ENCODE assay signal across 15 mouse cellular contexts in the genomic region with DNA sequence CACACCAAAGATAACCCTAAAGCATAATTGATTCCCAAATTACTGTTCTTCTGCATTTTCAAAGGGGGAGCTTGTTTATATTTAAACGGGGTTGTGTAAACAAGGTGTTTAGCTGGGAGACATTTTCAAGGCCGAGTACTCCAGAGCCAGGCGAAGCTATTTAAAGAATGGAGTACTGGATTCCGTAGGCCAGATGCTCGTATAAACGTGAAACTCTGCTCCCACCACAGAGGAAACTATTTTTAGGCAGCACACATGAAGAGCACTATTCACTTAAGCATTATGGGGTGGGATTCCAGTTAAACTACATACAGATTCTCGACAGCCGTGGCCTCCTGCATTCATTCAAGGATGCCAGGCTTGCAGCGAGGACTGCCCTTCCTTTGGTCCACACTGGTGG. TPM values are rescaled to one million over a fixed set of nuclear protein-coding genes. Genes with fewer than 3 reads are reported as not detected.
DNase-seq lines count a peak whose midpoint lies in the region; ATAC-seq and TF ChIP-seq lines count a peak whose summit lies in the region.
"Had no signal": no experiment of that assay in that cellular context is flagged by ENCODE, and none has a peak within 500 bp of the region (broad histone marks: within the 10 kb centered on the region; RNA-seq: fewer than 3 reads in every experiment).

No protein-coding gene starts in this region.

- TF ChIP-seq CTCF in stomach, postnatal 0 days (IDR thresholded peaks at IDR 0.05; ENCODE audit: low read depth), result no peak

- peak overlapping the region; percentile 76 for H3K27ac ChIP-seq in embryonic facial prominence, embryonic 13.5 days
- H3K27ac ChIP-seq in embryonic facial prominence, embryonic 10.5 days (replicated peaks), result no peak overlapping the region
- H3K27ac ChIP-seq in heart, embryonic 16.5 days (ENCODE audit: low read length), result peak overlapping the region; percentile 89
- H3K27ac ChIP-seq in liver, embryonic 13.5 days, result peak overlapping the region; percentile 75
- no peak overlapping the region for H3K27ac ChIP-seq in liver, embryonic 12.5 days
- H3K27ac ChIP-seq in stomach, postnatal 0 days (replicated peaks), result no peak overlapping the region
- H3K27ac ChIP-seq: hindbrain, embryonic 15.5 days; left cerebral cortex, adult 2 months; midbrain, embryonic 12.5 days had no signal

- no peak for TF ChIP-seq EP300 in stomach, postnatal 0 days (optimal IDR thresholded peaks at IDR 0.05)

- no peak for DNase-seq in embryonic facial prominence, embryonic 10.5 days (ENCODE audit: low spot score)
- DNase-seq in heart, adult 8-10 months (ENCODE audit: low spot score), result no peak
- DNase-seq in liver, embryonic 13.5 days, result no peak
- DNase-seq in stomach, postnatal 0 days (ENCODE audit: low spot score), result no peak
- DNase-seq in thymus, postnatal 4 days, result no peak
- DNase-seq: cerebellum, adult 9-10 months; lung, postnatal 36 days; right cerebral cortex, postnatal 4 days had no signal

- no peak overlapping the region for H3K9ac ChIP-seq in embryonic facial prominence, embryonic 13.5 days
- no peak overlapping the region; the same call in 1 of the 2 replicates for H3K9ac ChIP-seq in heart, embryonic 16.5 days (ENCODE audit: low read length)
- H3K9ac ChIP-seq in liver, embryonic 13.5 days, result no peak overlapping the region
- no peak overlapping the region for H3K9ac ChIP-seq in liver, embryonic 12.5 days
- no peak overlapping the region for H3K9ac ChIP-seq in stomach, postnatal 0 days (ENCODE audit: low read length)
- H3K9ac ChIP-seq: hindbrain, embryonic 15.5 days; midbrain, embryonic 12.5 days had no signal

- no peak overlapping the region for H3K4me2 ChIP-seq in embryonic facial prominence, embryonic 13.5 days
- H3K4me2 ChIP-seq in heart, embryonic 16.5 days (ENCODE audit: low read depth, low read length), result peak overlapping the region; percentile 45
- no peak overlapping the region for H3K4me2 ChIP-seq in liver, embryonic 13.5 days
- H3K4me2 ChIP-seq in liver, embryonic 12.5 days, result no peak overlapping the region
- H3K4me2 ChIP-seq in stomach, postnatal 0 days (replicated peaks; ENCODE audit: low read depth), result no peak overlapping the region
- H3K4me2 ChIP-seq: hindbrain, embryonic 15.5 days; midbrain, embryonic 12.5 days had no signal

- 45% methylated on average over 9 of the region's 9 CpGs for WGBS in embryonic facial prominence, embryonic 13.5 days
- WGBS in embryonic facial prominence, embryonic 10.5 days, result 74% methylated on average over 9 of the region's 9 CpGs
- 29% methylated on average over 9 of the region's 9 CpGs for WGBS in heart, embryonic 16.5 days
- 64% methylated on average over 9 of the region's 9 CpGs for WGBS in liver, embryonic 13.5 days (ENCODE audit: insufficient replicate concordance)
- 62% methylated on average over 9 of the region's 9 CpGs for WGBS in liver, embryonic 12.5 days (ENCODE audit: insufficient replicate concordance)
- 36% methylated on average over 9 of the region's 9 CpGs for WGBS in stomach, postnatal 0 days

- ATAC-seq in embryonic facial prominence, embryonic 13.5 days (ENCODE audit: insufficient number of reproducible peaks, insufficient read depth, low FRiP score, low TSS enrichment, low read depth), result no peak
- peak; percentile 79 for ATAC-seq in heart, embryonic 16.5 days (replicated peaks; ENCODE audit: extremely low read depth, insufficient read depth, low FRiP score)
- no peak for ATAC-seq in liver, embryonic 13.5 days (ENCODE audit: low read depth)
- no peak for ATAC-seq in liver, embryonic 12.5 days
- 0 out of 2 replicates have a peak, but pooled peaks have one; percentile 32 for ATAC-seq in stomach, postnatal 0 days (ENCODE audit: low FRiP score, low TSS enrichment)
- ATAC-seq: Patski had no signal

- no peak overlapping the region for H3K4me3 ChIP-seq in embryonic facial prominence, embryonic 13.5 days
- no peak overlapping the region for H3K4me3 ChIP-seq in embryonic facial prominence, embryonic 10.5 days
- no peak overlapping the region for H3K4me3 ChIP-seq in heart, embryonic 16.5 days (ENCODE audit: low read length)
- no peak overlapping the region for H3K4me3 ChIP-seq in liver, embryonic 13.5 days (replicated peaks)
- H3K4me3 ChIP-seq in liver, embryonic 12.5 days, result no peak overlapping the region
- no peak overlapping the region for H3K4me3 ChIP-seq in stomach, postnatal 0 days (ENCODE audit: low read depth, low read length)
- H3K4me3 ChIP-seq: hindbrain, embryonic 15.5 days; left cerebral cortex, adult 2 months; midbrain, embryonic 12.5 days had no signal

- peaks cover 13% of the 10 kb centered on the region for H3K9me3 ChIP-seq in embryonic facial prominence, embryonic 13.5 days
- peaks cover 16% of the 10 kb centered on the region; the same call in 1 of the 2 replicates for H3K9me3 ChIP-seq in embryonic facial prominence, embryonic 10.5 days
- H3K9me3 ChIP-seq in heart, embryonic 16.5 days (replicated peaks; ENCODE audit: control insufficient read depth, low read length), result peaks cover 9% of the 10 kb centered on the region
- H3K9me3 ChIP-seq in liver, embryonic 13.5 days (replicated peaks), result peaks cover 6% of the 10 kb centered on the region; the same call in 1 of the 2 replicates
- H3K9me3 ChIP-seq in liver, embryonic 12.5 days (replicated peaks), result peaks cover 6% of the 10 kb centered on the region
- no peaks in the 10 kb centered on the region for H3K9me3 ChIP-seq in stomach, postnatal 0 days (ENCODE audit: control insufficient read depth, low read length)

- H3K36me3 ChIP-seq in embryonic facial prominence, embryonic 13.5 days, result peaks cover 72% of the 10 kb centered on the region
- peaks cover 70% of the 10 kb centered on the region for H3K36me3 ChIP-seq in embryonic facial prominence, embryonic 10.5 days (replicated peaks)
- peaks cover 26% of the 10 kb centered on the region for H3K36me3 ChIP-seq in heart, embryonic 16.5 days (ENCODE audit: control insufficient read depth, insufficient read depth)
- peaks cover 13% of the 10 kb centered on the region for H3K36me3 ChIP-seq in liver, embryonic 13.5 days
- H3K36me3 ChIP-seq in liver, embryonic 12.5 days, result peaks cover 24% of the 10 kb centered on the region
- no peaks in the 10 kb centered on the region; the same call in 1 of the 2 replicates for H3K36me3 ChIP-seq in stomach, postnatal 0 days (ENCODE audit: control insufficient read depth, insufficient read depth, low read length)

- H3K4me1 ChIP-seq in embryonic facial prominence, embryonic 13.5 days, result peaks cover 15% of the 10 kb centered on the region
- peaks cover 4% of the 10 kb centered on the region; the same call in 1 of the 2 replicates for H3K4me1 ChIP-seq in embryonic facial prominence, embryonic 10.5 days
- peaks cover 15% of the 10 kb centered on the region; the same call in 1 of the 2 replicates for H3K4me1 ChIP-seq in heart, embryonic 16.5 days (ENCODE audit: control insufficient read depth, insufficient read depth, low read length)
- peaks cover 3% of the 10 kb centered on the region; the same call in 1 of the 2 replicates for H3K4me1 ChIP-seq in liver, embryonic 13.5 days (replicated peaks)
- no peaks in the 10 kb centered on the region for H3K4me1 ChIP-seq in liver, embryonic 12.5 days
- H3K4me1 ChIP-seq in stomach, postnatal 0 days (replicated peaks; ENCODE audit: control insufficient read depth, insufficient read depth), result no peaks in the 10 kb centered on the region
- H3K4me1 ChIP-seq: hindbrain, embryonic 15.5 days; midbrain, embryonic 12.5 days had no signal

- no peaks in the 10 kb centered on the region for H3K27me3 ChIP-seq in embryonic facial prominence, embryonic 13.5 days
- H3K27me3 ChIP-seq in embryonic facial prominence, embryonic 10.5 days (replicated peaks; ENCODE audit: low read depth, poor library complexity, severe bottlenecking), result no peaks in the 10 kb centered on the region
- H3K27me3 ChIP-seq in heart, embryonic 16.5 days (ENCODE audit: control insufficient read depth, insufficient read depth, low read length), result no peaks in the 10 kb centered on the region
- H3K27me3 ChIP-seq in liver, embryonic 13.5 days, result no peaks in the 10 kb centered on the region
- no peaks in the 10 kb centered on the region for H3K27me3 ChIP-seq in liver, embryonic 12.5 days (replicated peaks)
- H3K27me3 ChIP-seq in stomach, postnatal 0 days (ENCODE audit: control insufficient read depth, insufficient read depth, low read length), result no peaks in the 10 kb centered on the region
- H3K27me3 ChIP-seq: hindbrain, embryonic 15.5 days; midbrain, embryonic 12.5 days; Patski had no signal

RNA-seq across cellular contexts. Expression of gene Arid5b, which starts 59.2 kb away (rescaled TPM):
- 63.7 and 64.8 TPM in 2 replicates for polyA plus RNA-seq in embryonic facial prominence, embryonic 13.5 days (2015; fragmentation: Nextera tagmentation; extraction: Ambion mirVana)
- polyA plus RNA-seq in embryonic facial prominence, embryonic 10.5 days (2016; fragmentation: Nextera tagmentation; extraction: Ambion mirVana), result 13.9 and 19.7 TPM in 2 replicates
- 19.5 and 19.6 TPM in 2 replicates for polyA plus RNA-seq in heart, embryonic 16.5 days (2015; fragmentation: Nextera tagmentation; extraction: Ambion mirVana)
- total RNA-seq in heart, adult 8-10 months (2022), result 10 to 100 TPM; 17.7 to 25.4 (median 18.5) TPM
- polyA plus RNA-seq in liver, embryonic 13.5 days (2015; fragmentation: Nextera tagmentation; extraction: Ambion mirVana), result 4.1 and 4.6 TPM in 2 replicates
- polyA plus RNA-seq in liver, embryonic 12.5 days (2016; fragmentation: Nextera tagmentation; extraction: Ambion mirVana), result 6.5 and 7.2 TPM in 2 replicates
- polyA plus RNA-seq in stomach, postnatal 0 days (2015; fragmentation: Nextera tagmentation; extraction: Ambion mirVana), result 17.9 and 18.3 TPM in 2 replicates

Comparison
In these comparisons a context has a peak if more than half of its experiments do, and no peak if none do; other contexts are left out.
1. H3K27ac ChIP-seq: peak in embryonic facial prominence, embryonic 13.5 days (single experiment), heart, embryonic 16.5 days (single experiment) and liver, embryonic 13.5 days (single experiment); none in embryonic facial prominence, embryonic 10.5 days (single experiment), liver, embryonic 12.5 days (single experiment) and stomach, postnatal 0 days (single experiment).
2. ATAC-seq: peak in heart, embryonic 16.5 days (single experiment) and stomach, postnatal 0 days (single experiment); none in embryonic facial prominence, embryonic 13.5 days (single experiment), liver, embryonic 13.5 days (single experiment) and liver, embryonic 12.5 days (single experiment).